Mouse (Mus musculus) frontal cortex, adult 2 months (tissue): Measurements from ENCODE around the gene Camk2g. TPM values are rescaled to one million over a fixed set of nuclear protein-coding genes. Genes with fewer than 3 reads are reported as not detected.

Source experiments
- DNase-seq, 2 experiments: peaks; one replicate each; pipeline ENCODE4 v3.0.0; 2022; ENCODE audit warnings: low spot score in 1 of 2; ENCODE audit errors: extremely low spot score in 1 of 2
- polyA plus RNA-seq: library from polyadenylated mRNA; depleted of rRNA; stranded (reverse); fragments of >200 nt; gene quantifications from 2 replicates; pipeline ENCODE4 v1.2.3, GENCODE M21; 2012; rRNA removed

Camk2g gene
- 201 and 208 TPM in 2 replicates for polyA plus RNA-seq

DNA sequence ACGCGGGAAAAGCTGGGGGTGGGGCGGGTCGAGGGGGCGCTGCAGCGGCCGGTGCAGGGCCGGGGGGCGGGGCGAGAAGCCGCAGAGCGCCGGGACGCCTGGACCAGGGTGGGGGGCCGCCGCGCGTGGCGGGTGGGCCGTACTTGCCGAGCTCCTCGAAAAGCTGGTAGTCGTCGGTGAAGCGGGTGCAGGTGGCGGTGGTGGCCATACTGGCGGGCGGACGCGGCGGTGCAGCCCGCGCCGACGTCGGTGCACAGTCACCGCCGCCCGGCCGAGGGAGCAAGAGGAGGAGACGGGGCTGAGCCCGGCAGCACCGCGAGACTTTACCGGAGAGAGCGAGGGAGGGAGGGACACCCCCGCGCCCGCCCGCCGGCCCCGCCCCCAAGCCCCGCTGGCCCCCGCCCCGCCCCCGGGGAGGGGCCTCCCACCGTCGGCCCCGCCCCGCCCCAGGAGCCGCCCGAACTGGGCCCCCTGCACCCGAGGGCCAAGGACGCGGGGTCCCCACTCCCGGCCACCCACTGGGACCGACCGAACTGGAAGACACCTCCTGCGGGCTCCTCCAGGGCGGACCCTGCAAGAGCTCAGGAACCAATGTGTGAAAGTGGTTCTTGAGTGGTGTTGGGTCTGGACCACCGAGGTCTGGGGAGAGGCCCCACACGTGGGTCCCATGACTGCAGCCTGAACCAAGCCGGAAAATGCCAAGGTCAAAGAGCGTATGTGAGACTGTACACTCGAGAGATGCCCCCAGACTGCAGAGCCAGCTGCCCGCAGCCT is at the start of gene Camk2g:
TSS of gene Camk2g (minus strand) at position 331 of the 774 bp plus-strand sequence.
- DNase-seq = peak in 1 of 2 experiments; percentile 66

GRCm38 (mm10) chr14:20842629-20843028 is 48.7 kb upstream of the Camk2g start:
- no peak for DNase-seq

- no peak for DNase-seq
Observed at GRCm38 (mm10) chr14:20841526-20841925, 47.6 kb upstream of the Camk2g start.

- DNase-seq = no peak
Observed at GRCm38 (mm10) chr14:20837681-20838080, 43.8 kb upstream of the Camk2g start.

GRCm38 (mm10) chr14:20836905-20837376 is 43.1 kb upstream of the Camk2g start:
- no peak for DNase-seq

DNA sequence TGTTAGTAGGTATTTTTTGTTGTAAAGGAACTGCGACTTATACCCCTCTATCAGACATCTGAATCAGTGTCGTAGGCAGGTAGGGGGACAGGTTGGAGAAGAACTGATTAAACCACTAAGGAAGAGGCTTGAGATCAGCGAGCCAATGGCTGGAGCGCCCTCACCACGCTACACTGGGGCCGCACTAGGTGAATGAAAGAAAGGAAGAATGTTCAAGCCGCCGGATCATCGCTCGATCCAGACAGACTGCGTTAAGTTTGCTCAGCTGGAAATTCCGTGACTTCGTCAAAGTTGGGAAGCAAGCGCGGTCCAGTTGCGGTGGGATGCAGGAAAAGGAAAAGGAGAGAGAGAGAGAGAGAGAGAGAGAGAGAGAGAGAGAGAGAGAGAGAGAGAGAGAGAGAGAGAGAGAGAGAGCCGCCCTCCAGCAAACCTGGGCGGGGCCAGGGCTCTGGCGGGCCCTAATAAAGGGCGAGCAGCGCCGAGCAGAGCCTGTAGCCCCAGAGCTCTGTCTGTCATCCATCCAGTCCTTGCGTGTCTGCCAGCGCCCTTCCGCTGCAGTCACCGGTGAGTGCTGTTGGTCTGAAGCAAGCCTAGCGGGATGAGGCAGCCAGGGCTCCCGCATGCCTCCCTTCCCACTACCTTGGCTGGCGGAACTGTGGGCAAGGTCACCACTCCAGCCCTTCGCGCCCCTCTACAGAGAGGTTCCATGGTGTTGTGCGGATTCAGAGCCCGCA is 42.5 kb upstream of the Camk2g start, which contains the start of gene Plau:
TSS of gene Plau (plus strand) at position 490 of the 734 bp plus-strand sequence.
- DNase-seq = no peak

DNA sequence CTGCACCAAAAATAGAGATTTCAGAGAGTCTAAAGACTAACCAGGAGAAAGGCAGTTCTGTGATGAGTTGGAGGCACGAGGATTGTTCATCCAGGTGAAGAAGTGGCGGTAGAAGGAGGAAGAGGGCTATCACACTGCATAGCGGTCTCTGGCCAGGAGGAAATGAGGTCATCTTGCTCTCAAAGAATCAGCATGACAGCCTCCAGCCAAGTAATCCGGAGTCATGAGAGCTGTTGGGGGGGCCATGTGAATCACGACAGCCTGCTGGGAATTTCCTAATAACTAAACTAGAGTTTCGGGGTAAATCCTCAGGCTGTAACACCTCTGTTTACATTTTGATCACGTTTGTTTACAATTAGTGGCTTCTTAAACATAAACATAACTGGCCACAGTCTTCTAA is 40.2 kb upstream of the Camk2g start:
- no peak for DNase-seq

GRCm38 (mm10) chr14:20833525-20833924 is 39.6 kb upstream of the Camk2g start:
- no peak for DNase-seq

- no peak for DNase-seq
Observed at GRCm38 (mm10) chr14:20831915-20832314, 38.0 kb upstream of the Camk2g start.

GRCm38 (mm10) chr14:20831141-20831910 is 37.4 kb upstream of the Camk2g start:
- no peak for DNase-seq

- no peak for DNase-seq
Observed at GRCm38 (mm10) chr14:20829523-20830366, 35.9 kb upstream of the Camk2g start.

DNA sequence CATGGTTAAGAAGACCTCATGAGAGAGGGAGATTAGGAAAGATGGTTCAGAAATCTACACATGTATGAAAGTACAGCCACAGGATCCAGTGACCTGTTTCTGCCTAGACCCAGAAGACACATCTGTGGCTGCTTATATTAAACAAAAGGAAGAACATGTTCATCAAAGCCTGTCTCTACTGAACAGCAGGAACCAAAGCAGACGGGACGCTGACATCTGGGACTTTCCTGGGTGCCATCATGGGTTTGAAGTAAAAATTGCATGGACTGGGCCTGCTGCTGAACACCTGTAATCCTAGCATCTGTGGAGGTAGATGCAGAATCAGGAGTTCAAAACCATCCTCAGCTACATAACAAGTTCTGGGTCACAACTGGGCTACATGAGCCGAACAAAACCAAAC is 34.6 kb upstream of the Camk2g start:
- no peak for DNase-seq

DNA sequence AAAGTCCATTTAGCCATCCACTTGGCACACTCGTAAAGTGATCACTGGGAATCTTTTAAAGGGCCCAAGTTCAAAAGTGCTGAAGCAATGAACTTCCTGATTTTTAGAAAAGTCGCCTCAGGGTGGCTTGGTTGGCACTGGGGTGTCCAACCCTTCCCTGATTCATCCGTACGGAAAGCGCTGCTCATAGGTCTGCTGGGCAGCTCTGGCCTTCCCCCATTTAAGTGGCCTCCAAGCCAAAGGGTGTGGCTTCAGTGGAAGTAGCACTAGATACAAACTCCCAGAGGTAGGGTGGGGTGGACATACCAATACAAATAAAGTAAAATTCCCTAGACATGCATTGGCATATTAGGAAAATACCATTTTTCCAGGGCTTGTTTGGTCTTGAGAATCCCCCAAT is 33.6 kb upstream of the Camk2g start:
- no peak for DNase-seq

- no peak for DNase-seq
Observed at GRCm38 (mm10) chr14:20827061-20827460, 33.2 kb upstream of the Camk2g start.

DNA sequence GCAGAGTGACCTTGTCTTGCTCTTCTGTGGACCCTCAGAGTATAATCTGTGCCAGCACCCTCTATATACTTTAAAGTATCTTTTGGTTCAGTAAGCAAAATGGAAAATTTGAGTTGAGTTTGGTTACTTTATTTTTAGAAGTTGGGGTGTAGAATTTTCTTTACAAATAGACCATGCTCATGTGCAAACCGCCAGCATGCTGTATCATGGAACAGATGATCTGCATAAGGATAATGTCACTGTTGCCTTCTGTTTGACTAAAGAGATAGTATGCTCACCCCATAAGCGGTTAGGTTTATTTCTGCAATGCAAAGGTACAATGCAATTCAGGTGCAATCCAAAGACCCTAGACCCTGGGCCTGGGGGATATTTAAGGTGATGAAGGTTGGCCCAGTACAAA is 31.6 kb upstream of the Camk2g start:
- no peak for DNase-seq

- DNase-seq = no peak
Observed at GRCm38 (mm10) chr14:20824517-20824916, 30.6 kb upstream of the Camk2g start.

DNA sequence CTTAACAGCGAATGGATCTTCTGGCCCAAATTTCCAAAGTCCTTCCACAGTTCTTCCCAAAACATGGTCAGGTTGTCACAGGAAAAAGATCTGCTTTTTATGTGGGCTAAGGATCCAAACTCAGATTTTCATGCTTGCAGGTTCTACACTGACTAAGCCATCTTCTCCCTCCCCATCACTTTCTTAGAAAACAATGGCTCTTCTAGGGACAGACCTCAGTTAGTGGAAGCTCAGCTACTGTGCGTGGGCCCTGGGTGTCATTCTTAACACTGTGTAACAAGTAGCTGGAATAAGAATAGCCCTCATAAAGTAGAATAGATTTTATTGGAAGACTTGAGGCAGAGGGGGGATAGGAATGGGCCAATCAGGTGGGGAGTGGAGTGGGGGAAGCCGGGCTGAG is 21.6 kb upstream of the Camk2g start:
- no peak for DNase-seq

DNA sequence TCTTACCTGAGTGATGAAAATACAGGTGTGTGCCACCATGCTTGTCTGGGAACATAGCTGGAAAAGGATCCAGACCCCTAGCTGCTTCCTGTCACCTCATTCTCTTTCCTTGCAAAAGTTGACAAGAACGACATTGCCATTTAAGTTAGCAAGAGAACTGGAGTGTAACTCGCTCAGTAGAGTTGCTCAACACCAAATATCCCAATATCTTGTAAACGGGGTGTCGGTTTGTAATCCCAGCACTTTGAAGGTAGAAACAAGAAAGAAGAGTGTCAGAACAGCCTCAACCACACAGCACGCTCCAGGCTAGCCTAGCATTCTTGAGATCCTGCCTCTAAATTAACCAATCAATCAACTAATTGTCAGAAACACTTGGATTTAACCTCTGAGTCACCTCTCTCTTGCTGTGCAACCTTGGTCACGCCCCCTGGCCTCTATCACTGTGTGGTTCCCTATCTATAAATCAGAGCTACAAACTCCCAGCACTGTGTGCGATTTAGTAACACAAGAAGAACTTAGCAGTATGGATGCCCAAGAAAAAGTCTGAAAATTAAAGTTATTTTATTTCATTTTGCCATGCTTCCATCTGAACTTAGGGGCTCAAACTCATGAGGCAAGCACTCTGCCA is 18.0 kb upstream of the Camk2g start:
- DNase-seq = no peak

- no peak for DNase-seq
Observed at GRCm38 (mm10) chr14:20811236-20811635, 17.3 kb upstream of the Camk2g start.

DNA sequence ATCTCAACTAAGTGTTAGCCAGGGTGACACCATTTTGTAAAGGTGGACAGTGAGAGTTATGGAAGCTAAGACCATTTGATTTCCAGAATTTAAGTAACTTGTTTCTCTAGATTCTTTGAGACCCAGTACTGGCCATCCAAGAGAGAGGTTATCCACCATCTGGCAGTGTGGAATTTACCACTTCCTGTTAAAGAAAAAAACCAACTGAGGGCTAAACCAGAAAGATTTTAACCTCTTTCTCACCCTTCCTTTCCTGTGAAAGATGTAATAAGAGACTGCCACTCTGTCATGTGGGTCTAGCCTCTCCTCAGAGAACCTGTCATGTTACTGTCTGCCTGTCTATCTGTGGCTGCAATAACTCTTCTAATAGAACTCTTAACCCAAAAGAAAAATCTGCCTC is 15.9 kb upstream of the Camk2g start:
- no peak for DNase-seq
